Mouse (Mus musculus) neural tube, embryonic 10.5 days (tissue): Measurements from ENCODE around the gene Nol12.
A peak's percentile ranks its signal among the peaks of the same experiment; 100 is the strongest.

Source experiments
- DNase-seq: peaks from one replicate; pipeline ENCODE4 v3.0.0-alpha.2; 2017; ENCODE audit warnings: low spot score; ENCODE audit errors: extremely low spot score

The Nol12 gene

GRCm38 (mm10) chr15:78916052-78916826, 18.5 kb upstream of the Nol12 start:
- no peak for DNase-seq

GRCm38 (mm10) chr15:78918126-78918525, 16.6 kb upstream of the Nol12 start:
- DNase-seq, result no peak

- no peak for DNase-seq
Measured at GRCm38 (mm10) chr15:78919914-78920313, 14.8 kb upstream of the Nol12 start.

GRCm38 (mm10) chr15:78922700-78923099, 12.0 kb upstream of the Nol12 start:
- DNase-seq, result no peak

- DNase-seq, result no peak
Measured at GRCm38 (mm10) chr15:78923585-78923984, 11.1 kb upstream of the Nol12 start.

- DNase-seq, result no peak
Measured at GRCm38 (mm10) chr15:78925129-78925528, 9.6 kb upstream of the Nol12 start.

GRCm38 (mm10) chr15:78926021-78926919, 8.5 kb upstream of the Nol12 start, which contains the start of gene Lgals1:
Gene Lgals1 (plus strand): TSS chr15:78926725.
- peak; percentile 76 for DNase-seq

- peak; percentile 42 for DNase-seq
Measured at GRCm38 (mm10) chr15:78927021-78927787, 7.5 kb upstream of the Nol12 start.

- DNase-seq, result peak; percentile 87
Measured at GRCm38 (mm10) chr15:78927788-78928457, 6.8 kb upstream of the Nol12 start.

GRCm38 (mm10) chr15:78928539-78928938, 6.2 kb upstream of the Nol12 start:
- no peak for DNase-seq

GRCm38 (mm10) chr15:78930192-78930706, 4.5 kb upstream of the Nol12 start:
- DNase-seq, result no peak

- no peak for DNase-seq
Measured at GRCm38 (mm10) chr15:78930801-78931426, 3.8 kb upstream of the Nol12 start.

GRCm38 (mm10) chr15:78931577-78931976, 3.2 kb upstream of the Nol12 start:
- DNase-seq, result no peak

GRCm38 (mm10) chr15:78936403-78936802, 1.7 kb downstream of the Nol12 start:
- no peak for DNase-seq

GRCm38 (mm10) chr15:78937311-78937710, 2.6 kb downstream of the Nol12 start:
- DNase-seq, result no peak

GRCm38 (mm10) chr15:78937963-78938362, 3.2 kb downstream of the Nol12 start:
- no peak for DNase-seq

GRCm38 (mm10) chr15:78940325-78940724, 5.6 kb downstream of the Nol12 start:
- no peak for DNase-seq

- peak; percentile 89 for DNase-seq
Measured at GRCm38 (mm10) chr15:78942663-78943062, 7.9 kb downstream of the Nol12 start.

- no peak for DNase-seq
Measured at GRCm38 (mm10) chr15:78946232-78946631, 11.5 kb downstream of the Nol12 start.

GRCm38 (mm10) chr15:78947657-78948056, 12.9 kb downstream of the Nol12 start, which contains the start of gene Triobp:
Gene Triobp (plus strand): TSS chr15:78947724.
- DNase-seq, result peak; percentile 85
